Mouse (Mus musculus) MEL (cell line): ENCODE measurements around the gene Flnb. TPM values are rescaled to one million over a fixed set of nuclear protein-coding genes. Genes with fewer than 3 reads are reported as not detected.

Experiments used
- DNase-seq: peaks from one replicate; pipeline ENCODE4 v3.0.0; 2011; ENCODE audit warnings: low read depth, low spot score
- H3K27ac ChIP-seq: 2 replicates; pipeline ENCODE4 v1.5.1; 2012; ENCODE audit warnings: low read depth, mild to moderate bottlenecking, control low read depth, low read length, moderate library complexity; ENCODE audit not compliant: control insufficient read depth
- H3K27me3 ChIP-seq, 2 experiments: fragments of 150-350 bp in 1 of 2; sonication (generic) in 1 of 2; 2 replicates each; pipeline ENCODE4 v1.6.1; 2012; ENCODE audit warnings: low read length in 2 of 2, mild to moderate bottlenecking in 2 of 2, improper control_type of control experiment in 1 of 2, moderate library complexity in 1 of 2; ENCODE audit not compliant: insufficient read depth in 2 of 2, control insufficient read depth in 1 of 2
- H3K36me3 ChIP-seq, 2 experiments: 2 replicates each; pipeline ENCODE4 v1.6.1; 2012 to 2014; ENCODE audit warnings: low read length in 2 of 2, improper control_type of control experiment in 1 of 2, inconsistent platforms in 1 of 2, mild to moderate bottlenecking in 1 of 2; ENCODE audit not compliant: insufficient read depth in 2 of 2, control insufficient read depth in 1 of 2
- H3K4me1 ChIP-seq, 2 experiments: fragments of 150-350 bp in 1 of 2; sonication (generic) in 1 of 2; 2 replicates each; pipeline ENCODE4 v1.6.1; 2012; ENCODE audit warnings: low read length in 2 of 2, improper control_type of control experiment in 1 of 2, mild to moderate bottlenecking in 1 of 2; ENCODE audit not compliant: insufficient read depth in 2 of 2, control insufficient read depth in 1 of 2
- H3K4me3 ChIP-seq, 2 experiments: fragments of 150-350 bp in 1 of 2; sonication (generic) in 1 of 2; 2 replicates each; pipeline ENCODE4 v1.5.1; 2012; ENCODE audit warnings: low read depth in 2 of 2, low read length in 2 of 2, mild to moderate bottlenecking in 2 of 2, moderate library complexity in 2 of 2, control low read depth in 1 of 2, improper control_type of control experiment in 1 of 2; ENCODE audit not compliant: control insufficient read depth in 1 of 2, insufficient read depth in 1 of 2
- H3K79me2 ChIP-seq: 2 replicates; pipeline ENCODE4 v1.6.1; 2012; ENCODE audit warnings: mild to moderate bottlenecking, low read length, moderate library complexity; ENCODE audit not compliant: control insufficient read depth, poor library complexity, insufficient read depth
- H3K9ac ChIP-seq: 2 replicates; pipeline ENCODE4 v1.6.1; 2012; ENCODE audit warnings: low read depth, mild to moderate bottlenecking, control low read depth, low read length, moderate library complexity; ENCODE audit not compliant: control insufficient read depth, poor library complexity, severe bottlenecking
- H3K9me3 ChIP-seq: fragments of 150-350 bp; sonication (generic); replicated peaks from 2 replicates; pipeline ENCODE4 v1.6.1; 2012; ENCODE audit warnings: mild to moderate bottlenecking, low read length, improper control_type of control experiment, moderate library complexity; ENCODE audit not compliant: insufficient read depth
- BHLHE40 ChIP-seq: IDR thresholded peaks from 2 replicates; pipeline ENCODE4 v1.6.1; 2012; ENCODE audit warnings: low read depth, mild to moderate bottlenecking, inconsistent platforms, low read length, improper control_type of control experiment, borderline replicate concordance
- CHD1 ChIP-seq: IDR thresholded peaks from 2 replicates; pipeline ENCODE4 v1.6.1; 2012; ENCODE audit warnings: low read depth, mild to moderate bottlenecking, inconsistent platforms, low read length, improper control_type of control experiment
- CHD2 ChIP-seq: IDR thresholded peaks from 2 replicates; pipeline ENCODE4 v1.6.1; 2011; ENCODE audit warnings: low read length, improper control_type of control experiment
- CTCF ChIP-seq, 3 experiments: IDR thresholded peaks in 2 of 3; conservative IDR thresholded peaks in 1 of 3; 2 replicates each; pipeline ENCODE4 v1.5.1; 2011 to 2012; ENCODE audit warnings: low read length in 3 of 3, low read depth in 2 of 3, mild to moderate bottlenecking in 2 of 3, improper control_type of control experiment in 1 of 3, inconsistent platforms in 1 of 3, mixed read lengths in 1 of 3, moderate library complexity in 1 of 3; ENCODE audit not compliant: control insufficient read depth in 1 of 3, insufficient read depth in 1 of 3, poor library complexity in 1 of 3, severe bottlenecking in 1 of 3
- EP300 ChIP-seq, 2 experiments: IDR thresholded peaks; 2 replicates each; pipeline ENCODE4 v1.6.1; 2011; ENCODE audit warnings: improper control_type of control experiment in 2 of 2, low read length in 2 of 2, low read depth in 1 of 2, mild to moderate bottlenecking in 1 of 2
- ETS1 ChIP-seq: IDR thresholded peaks from 2 replicates; pipeline ENCODE4 v1.6.1; 2012; ENCODE audit warnings: low read depth, mild to moderate bottlenecking, inconsistent platforms, low read length, improper control_type of control experiment, moderate library complexity
- GABPA ChIP-seq: IDR thresholded peaks from 2 replicates; pipeline ENCODE4 v1.6.1; 2012; ENCODE audit warnings: low read depth, mild to moderate bottlenecking, inconsistent platforms, low read length, improper control_type of control experiment, moderate library complexity
- HCFC1 ChIP-seq: IDR thresholded peaks from 2 replicates; pipeline ENCODE4 v1.6.1; 2012; ENCODE audit warnings: low read depth, mild to moderate bottlenecking, inconsistent platforms, low read length, improper control_type of control experiment, moderate library complexity
- KAT2A ChIP-seq: conservative IDR thresholded peaks from 2 replicates; pipeline ENCODE4 v1.6.1; 2012; ENCODE audit warnings: low read depth, low read length, improper control_type of control experiment, inconsistent platforms
- MAFK ChIP-seq: IDR thresholded peaks from 2 replicates; pipeline ENCODE4 v1.6.1; 2011; ENCODE audit warnings: low read depth, mild to moderate bottlenecking, low read length, improper control_type of control experiment, borderline replicate concordance
- MAX ChIP-seq: IDR thresholded peaks from 2 replicates; pipeline ENCODE4 v1.6.1; 2011; ENCODE audit warnings: low read length, improper control_type of control experiment
- MYC ChIP-seq: IDR thresholded peaks from 2 replicates; pipeline ENCODE4 v1.6.1; 2011; ENCODE audit warnings: low read depth, mild to moderate bottlenecking, low read length, improper control_type of control experiment, moderate library complexity
- NRF1 ChIP-seq: IDR thresholded peaks from 2 replicates; pipeline ENCODE4 v1.6.1; 2014; ENCODE audit warnings: low read depth, mild to moderate bottlenecking, inconsistent platforms, low read length, improper control_type of control experiment, moderate library complexity; ENCODE audit not compliant: poor library complexity, insufficient read depth, severe bottlenecking
- POLR2AphosphoS5 ChIP-seq: IDR thresholded peaks from 2 replicates; pipeline ENCODE4 v1.6.1; 2012; ENCODE audit warnings: low read depth, borderline replicate concordance, mild to moderate bottlenecking, inconsistent platforms, low read length, moderate library complexity, mixed read lengths
- RCOR1 ChIP-seq: IDR thresholded peaks from 2 replicates; pipeline ENCODE4 v1.6.1; 2012; ENCODE audit warnings: low read depth, mild to moderate bottlenecking, inconsistent platforms, low read length, improper control_type of control experiment
- SIN3A ChIP-seq: IDR thresholded peaks from 2 replicates; pipeline ENCODE4 v1.6.1; 2012; ENCODE audit warnings: low read length, improper control_type of control experiment, inconsistent platforms
- SMC3 ChIP-seq: IDR thresholded peaks from 2 replicates; pipeline ENCODE4 v1.6.1; 2011; ENCODE audit warnings: low read depth, low read length, improper control_type of control experiment
- TCF12 ChIP-seq: IDR thresholded peaks from 2 replicates; pipeline ENCODE4 v1.6.1; 2014; ENCODE audit warnings: low read depth, mild to moderate bottlenecking, inconsistent platforms, low read length, improper control_type of control experiment, moderate library complexity
- UBTF ChIP-seq: IDR thresholded peaks from 2 replicates; pipeline ENCODE4 v1.6.1; 2012; ENCODE audit warnings: low read depth, mild to moderate bottlenecking, inconsistent platforms, low read length, improper control_type of control experiment, moderate library complexity, borderline replicate concordance; ENCODE audit not compliant: insufficient read depth
- USF1 ChIP-seq: IDR thresholded peaks from 2 replicates; pipeline ENCODE4 v1.6.1; 2014; ENCODE audit warnings: low read depth, mild to moderate bottlenecking, inconsistent platforms, low read length, improper control_type of control experiment, moderate library complexity
- USF2 ChIP-seq, 2 experiments: IDR thresholded peaks; 2 replicates each; pipeline ENCODE4 v1.6.1; 2011 to 2012; ENCODE audit warnings: improper control_type of control experiment in 2 of 2, low read length in 2 of 2, borderline replicate concordance in 1 of 2, inconsistent platforms in 1 of 2, low read depth in 1 of 2, mild to moderate bottlenecking in 1 of 2; ENCODE audit not compliant: insufficient read depth in 1 of 2
- ZC3H11A ChIP-seq: IDR thresholded peaks from 2 replicates; pipeline ENCODE4 v1.6.1; 2012; ENCODE audit warnings: low read depth, mild to moderate bottlenecking, inconsistent platforms, low read length, improper control_type of control experiment
- ZKSCAN1 ChIP-seq: IDR thresholded peaks from 2 replicates; pipeline ENCODE4 v1.6.1; 2012; ENCODE audit warnings: low read depth, mild to moderate bottlenecking, inconsistent platforms, low read length, improper control_type of control experiment, moderate library complexity
- polyA plus RNA-seq, 2 experiments: library from polyadenylated mRNA; stranded (reverse) in 1 of 2; unstranded in 1 of 2; fragments of >175 nt in 1 of 2; fragments of >200 nt in 1 of 2; gene quantifications; 2 replicates each; pipeline versions ENCODE4 v1.2.1 to v1.2.4; 2012; ENCODE audit warnings: low replicate concordance in 2 of 2, low read depth in 1 of 2; ENCODE audit not compliant: insufficient read length in 2 of 2, insufficient read depth in 1 of 2, missing spikeins in 1 of 2
- total RNA-seq: library from RNA; depleted of rRNA; stranded (reverse); fragments of 300-350 nt; gene quantifications from 2 replicates; pipeline ENCODE4 v1.2.3, GENCODE M21; 2012

Flnb gene
- total and polyA plus RNA-seq, 3 experiments: 1.0 to 3.1 TPM; not detected in 1

DNA sequence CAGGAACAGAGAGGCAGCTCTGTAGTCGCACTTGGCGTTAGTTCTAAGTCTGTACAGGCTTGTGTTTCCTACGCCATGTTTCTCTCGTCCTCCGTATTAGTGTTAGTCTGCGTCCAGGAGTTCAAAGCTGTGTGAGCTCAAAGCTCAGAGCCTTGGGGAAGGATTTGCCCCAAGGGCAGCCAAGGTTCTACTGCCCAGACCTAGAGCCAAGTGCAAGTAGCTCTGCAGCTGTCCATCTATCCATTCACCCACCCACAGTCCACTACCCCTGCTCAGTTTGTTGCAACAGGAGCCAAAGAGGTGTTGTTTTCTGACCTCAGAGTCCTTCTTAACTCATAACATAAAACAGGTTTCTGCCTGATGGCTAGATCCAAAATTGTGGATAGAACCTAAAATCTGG is 70.5 kb downstream of the Flnb start:
- no peaks in the 10 kb centered on the region for H3K9me3 ChIP-seq
- H3K27ac ChIP-seq: no peak overlapping the region
- H3K79me2 ChIP-seq: no peaks in the 10 kb centered on the region
- TF ChIP-seq POLR2AphosphoS5: no peak
- no peak for TF ChIP-seq SIN3A
- TF ChIP-seq USF1: no peak
- TF ChIP-seq MAFK: no peak
- no peak for TF ChIP-seq UBTF
- no peak for TF ChIP-seq CHD1
- TF ChIP-seq GABPA: no peak
- TF ChIP-seq MAX: no peak
- TF ChIP-seq NRF1: no peak
- no peak for TF ChIP-seq CTCF (IDR thresholded peaks at IDR 0.05 in 2 of 3, conservative IDR thresholded peaks at IDR 0.05 in 1 of 3; ENCODE audit: control insufficient read depth in 1 of 3, insufficient read depth in 1 of 3, low read depth in 2 of 3, low read length in 3 of 3, poor library complexity in 1 of 3, severe bottlenecking in 1 of 3)
- TF ChIP-seq KAT2A: no peak
- TF ChIP-seq USF2 (IDR thresholded peaks at IDR 0.05; ENCODE audit: borderline replicate concordance in 1 of 2, insufficient read depth in 1 of 2, low read depth in 1 of 2, low read length in 2 of 2): no peak
- no peak for TF ChIP-seq CHD2
- no peak for TF ChIP-seq ZC3H11A
- TF ChIP-seq RCOR1: no peak
- H3K27me3 ChIP-seq: no peaks in the 10 kb centered on the region
- peaks cover 0 to 40% of the 10 kb centered on the region in 2 experiments; a peak in 2 of 4 replicates for H3K36me3 ChIP-seq
- no peak overlapping the region for H3K4me3 ChIP-seq
- peaks cover 34 to 44% of the 10 kb centered on the region in 2 experiments for H3K4me1 ChIP-seq
- no peak overlapping the region for H3K9ac ChIP-seq
- no peak for DNase-seq

DNA sequence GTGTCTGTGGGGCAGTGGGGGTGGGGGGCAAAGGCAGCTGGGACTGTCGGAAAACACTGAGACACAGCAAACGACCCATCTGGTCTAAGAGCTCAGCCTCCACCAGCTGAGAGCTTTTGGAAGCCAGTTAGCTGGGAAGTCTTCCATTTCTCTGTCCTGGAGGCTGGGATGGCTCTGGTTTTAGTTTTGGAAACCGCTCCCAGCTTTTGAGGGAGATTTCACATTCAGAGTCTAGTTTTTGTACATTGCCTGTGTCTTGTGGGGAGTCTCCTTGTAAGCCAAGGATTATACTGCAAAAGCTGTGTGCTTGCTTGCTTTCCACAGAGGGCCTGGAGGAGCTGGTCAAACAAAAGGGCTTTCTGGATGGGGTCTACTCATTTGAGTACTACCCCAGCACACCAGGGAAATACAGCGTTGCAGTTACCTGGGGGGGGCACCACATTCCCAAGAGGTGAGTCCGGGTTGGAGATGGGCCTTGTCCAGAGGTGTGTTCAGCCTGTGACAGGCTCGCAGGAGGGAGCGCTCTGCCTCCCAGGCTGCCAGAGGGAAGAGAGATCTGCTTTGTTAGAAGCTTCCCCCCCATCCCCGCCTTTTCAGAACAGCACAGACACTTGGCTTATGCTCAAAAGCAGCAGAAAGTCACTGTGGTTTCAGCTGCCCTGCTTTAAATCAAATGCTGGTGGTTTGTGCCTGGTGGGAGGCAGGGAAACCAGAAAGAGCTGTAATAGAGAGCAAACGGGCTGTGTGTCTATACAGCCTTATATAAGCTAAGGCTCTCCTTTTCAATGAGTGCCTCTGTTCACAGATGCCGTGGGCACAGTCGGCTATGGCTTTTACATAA is 71.3 kb downstream of the Flnb start:
- H3K79me2 ChIP-seq: no peaks in the 10 kb centered on the region
- TF ChIP-seq MYC (no peak), SIN3A (no peak), ETS1 (peak; percentile 77), TCF12 (0 out of 2 replicates have a peak, but pooled peaks have one; percentile 40), CHD2 (no peak), UBTF (no peak), EP300 (IDR thresholded peaks at IDR 0.05; ENCODE audit: low read depth in 1 of 2, low read length in 2 of 2) (peak; percentile 22 to 64; a peak in 2 of 4 replicates), SMC3 (no peak), BHLHE40 (peak; percentile 48; the same call in 1 of the 2 replicates), NRF1 (no peak), ZKSCAN1 (no peak), RCOR1 (peak; percentile 99), HCFC1 (no peak), GABPA (no peak)
- no peaks in the 10 kb centered on the region for H3K9me3 ChIP-seq
- peak overlapping the region; percentile 87 for H3K27ac ChIP-seq
- peak overlapping the region; percentile 56 for H3K9ac ChIP-seq
- peak; percentile 80 for DNase-seq
- H3K4me1 ChIP-seq: peaks cover 35 to 47% of the 10 kb centered on the region in 2 experiments
- H3K36me3 ChIP-seq: peaks cover 0 to 42% of the 10 kb centered on the region in 2 experiments; a peak in 2 of 4 replicates
- H3K4me3 ChIP-seq: peak overlapping the region; percentile 30 to 33
- H3K27me3 ChIP-seq: no peaks in the 10 kb centered on the region
